Mouse (Mus musculus) intestine, embryonic 15.5 days (tissue): ENCODE measurements at regions not wholly inside any gene's neighbourhood (a gene's known extent, or its start where the extent isn't known, plus 50 kb on each side); places are given as distances from the start of the nearest gene placed in this dataset.

ENCODE experiments used
- ATAC-seq: fragments of 200-750 bp; cut with Nextera tagmentation; 2 replicates; pipeline ENCODE4 v1.8.0; 2017; ENCODE audit warnings: moderate TSS enrichment, moderate library complexity
- H3K27ac ChIP-seq: fragments of 300-500 bp; sonication (generic); 2 replicates; pipeline ENCODE4 v1.5.1; 2015; ENCODE audit warnings: mild to moderate bottlenecking, inconsistent platforms
- H3K27me3 ChIP-seq: fragments of 300-500 bp; sonication (generic); replicated peaks from 2 replicates; pipeline ENCODE4 v1.6.1; 2015; ENCODE audit warnings: inconsistent platforms
- H3K36me3 ChIP-seq: fragments of 300-500 bp; sonication (generic); 2 replicates; pipeline ENCODE4 v1.6.1; 2015; ENCODE audit warnings: inconsistent platforms
- H3K4me1 ChIP-seq: fragments of 300-500 bp; sonication (generic); replicated peaks from 2 replicates; pipeline ENCODE4 v1.6.1; 2015; ENCODE audit warnings: inconsistent platforms
- H3K4me2 ChIP-seq: fragments of 300-500 bp; sonication (generic); replicated peaks from 2 replicates; pipeline ENCODE4 v1.6.1; 2015; ENCODE audit warnings: mild to moderate bottlenecking, inconsistent platforms
- H3K4me3 ChIP-seq: fragments of 300-500 bp; sonication (generic); replicated peaks from 2 replicates; pipeline ENCODE4 v1.5.1; 2015; ENCODE audit warnings: inconsistent platforms
- H3K9ac ChIP-seq: fragments of 300-500 bp; sonication (generic); 2 replicates; pipeline ENCODE4 v1.6.1; 2015; ENCODE audit warnings: inconsistent platforms
- H3K9me3 ChIP-seq: fragments of 300-500 bp; sonication (generic); 2 replicates; pipeline ENCODE4 v1.6.1; 2016; ENCODE audit warnings: inconsistent platforms
- WGBS: fragments of 180-500 bp; shearing (Covaris S2); methylation state at CpG from one replicate; pipeline ENCODE4 v1.1.7; 2015; 5-methylcytosine and 5-hydroxymethylcytosine counted together

DNA sequence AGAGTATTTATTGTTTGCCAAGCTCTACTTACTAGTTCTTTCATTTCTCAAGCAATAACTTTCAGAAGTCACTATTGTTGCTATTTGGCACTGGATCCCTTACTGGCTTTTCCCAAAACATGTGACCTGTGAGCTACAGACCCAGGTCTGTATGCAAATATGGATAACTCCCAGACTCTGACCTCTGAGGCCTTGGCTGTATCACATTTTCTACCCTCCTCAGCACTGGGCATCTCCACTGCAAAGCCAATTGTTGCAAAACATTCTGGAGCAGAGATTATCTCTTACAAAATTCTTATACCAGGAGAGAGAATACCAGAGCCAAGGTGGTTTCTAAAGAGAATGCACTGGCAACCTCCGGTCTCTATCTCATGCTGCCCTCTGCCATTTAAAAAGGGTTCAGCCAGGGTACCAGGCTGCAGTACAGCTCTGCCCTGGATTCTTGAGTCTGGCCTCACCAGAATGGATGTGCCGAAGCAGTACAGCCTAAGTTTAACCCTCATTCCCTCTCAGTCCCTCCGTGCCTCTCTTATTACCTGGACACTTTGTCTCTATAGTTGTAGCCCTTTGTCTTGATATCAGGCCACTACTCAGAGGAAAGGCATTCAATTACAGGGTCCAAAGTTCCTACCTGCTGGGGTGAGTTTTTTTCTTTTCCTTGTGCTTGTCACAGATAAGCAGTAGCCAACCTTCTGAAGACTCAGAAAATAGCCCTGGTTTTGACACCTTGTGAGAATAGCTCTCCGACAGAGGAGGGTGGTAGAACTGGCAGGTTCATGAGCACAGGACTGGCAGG lies 101.2 kb upstream of the Vwc2 start:
- H3K27ac ChIP-seq = no peak overlapping the region
- peak; percentile 98 for ATAC-seq
- H3K9ac ChIP-seq = no peak overlapping the region
- no peaks in the 10 kb centered on the region for H3K9me3 ChIP-seq
- WGBS = 70% methylated on average over 4 of the region's 4 CpGs
- H3K4me2 ChIP-seq = no peak overlapping the region
- no peak overlapping the region for H3K4me3 ChIP-seq
- no peaks in the 10 kb centered on the region for H3K4me1 ChIP-seq
- H3K36me3 ChIP-seq = no peaks in the 10 kb centered on the region
- H3K27me3 ChIP-seq = no peaks in the 10 kb centered on the region

DNA sequence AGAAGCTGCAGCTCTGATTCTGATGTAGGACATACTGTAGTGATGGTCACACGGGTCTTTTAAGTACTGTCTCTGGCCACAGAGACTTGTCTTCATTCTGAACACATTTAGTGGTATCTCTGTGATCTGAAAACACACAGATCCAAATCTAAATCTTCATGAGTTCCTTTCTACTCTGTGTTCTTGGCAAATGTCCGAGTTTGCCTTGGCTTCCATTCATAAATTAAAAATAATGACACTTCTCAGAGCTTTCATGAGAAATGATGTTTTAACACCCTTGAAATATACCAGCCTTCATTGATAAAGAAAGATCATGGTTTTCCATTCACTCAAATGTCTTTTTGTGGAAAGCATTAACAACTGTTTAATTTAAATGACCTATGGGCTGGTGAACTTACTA lies 100.4 kb upstream of the Vwc2 start:
- Histone ChIP-seq H3K4me3 (no peak overlapping the region), H3K9ac (no peak overlapping the region), H3K27ac (no peak overlapping the region), H3K27me3 (no peaks in the 10 kb centered on the region), H3K36me3 (no peaks in the 10 kb centered on the region), H3K9me3 (no peaks in the 10 kb centered on the region), H3K4me2 (no peak overlapping the region), H3K4me1 (no peaks in the 10 kb centered on the region)
- WGBS = 62% methylated on average over 2 of the region's 2 CpGs
- no peak; the same call in 1 of the 2 replicates for ATAC-seq

DNA sequence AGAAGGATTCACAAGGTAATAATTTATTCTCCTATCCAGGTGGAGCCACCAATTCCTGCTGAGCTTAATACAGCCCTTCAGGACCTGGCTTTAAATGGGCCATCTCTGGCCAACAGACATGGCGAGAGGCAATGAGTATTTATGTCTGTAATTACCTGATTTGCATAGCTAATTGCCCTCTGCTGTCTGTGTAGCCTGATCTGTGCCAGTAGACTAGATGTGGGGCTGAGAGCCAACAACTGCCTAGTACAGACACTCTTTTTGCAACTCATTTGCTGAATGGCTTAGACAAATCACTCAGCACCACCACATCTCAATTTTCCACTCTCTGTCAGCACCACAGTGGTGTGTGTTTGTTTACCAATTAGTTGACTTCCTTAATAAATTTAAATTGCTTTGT lies 99.9 kb upstream of the Vwc2 start:
- no peak overlapping the region for H3K4me2 ChIP-seq
- H3K4me3 ChIP-seq = no peak overlapping the region
- no peak overlapping the region for H3K9ac ChIP-seq
- no peaks in the 10 kb centered on the region for H3K9me3 ChIP-seq
- no peaks in the 10 kb centered on the region for H3K27me3 ChIP-seq
- ATAC-seq = no peak
- H3K27ac ChIP-seq = no peak overlapping the region
- H3K36me3 ChIP-seq = no peaks in the 10 kb centered on the region
- H3K4me1 ChIP-seq = no peaks in the 10 kb centered on the region
- WGBS = 76% methylated on average over 1 of the region's 1 CpGs

DNA sequence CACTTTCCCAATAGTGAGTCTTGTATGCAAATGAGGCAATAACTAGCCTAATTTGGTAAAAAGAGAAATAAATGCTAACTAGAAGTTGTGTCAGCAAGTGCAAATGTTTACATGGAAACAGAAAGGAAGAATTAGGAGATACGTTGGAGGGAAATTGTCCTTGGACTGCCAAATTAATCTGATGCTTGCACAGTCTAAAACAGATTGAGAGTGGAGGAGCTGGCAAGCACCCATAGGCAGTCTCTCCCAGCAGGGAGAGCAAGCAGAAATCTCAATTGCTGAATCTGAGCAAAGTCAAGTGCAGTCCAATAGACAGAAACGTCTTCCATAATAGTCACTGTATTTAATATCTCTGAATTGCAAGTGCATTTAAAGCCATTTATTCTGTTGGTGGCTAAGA lies 99.5 kb upstream of the Vwc2 start:
- no peaks in the 10 kb centered on the region for H3K9me3 ChIP-seq
- ATAC-seq = no peak
- WGBS = 61% methylated on average over 2 of the region's 2 CpGs

DNA sequence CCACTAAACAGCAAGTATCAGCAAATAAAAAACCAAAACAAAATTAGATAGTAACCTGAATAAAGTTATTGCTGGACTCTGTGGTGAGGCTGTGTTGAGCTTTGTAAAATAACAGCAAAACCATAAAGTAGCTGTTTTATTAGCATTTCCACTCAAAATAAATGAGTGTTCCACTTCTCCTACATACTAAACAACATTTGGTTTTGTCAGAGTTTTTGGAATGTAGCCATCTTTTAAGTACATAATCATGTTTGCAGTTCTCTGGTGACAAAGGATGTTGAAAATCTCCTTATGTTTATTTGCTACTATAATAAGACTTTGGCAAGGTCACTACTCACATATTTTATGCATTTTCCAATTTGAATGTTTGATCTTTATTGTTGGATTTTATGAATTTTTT lies 85.2 kb upstream of the Vwc2 start:
- Histone ChIP-seq H3K4me2 (no peak overlapping the region), H3K27me3 (no peaks in the 10 kb centered on the region), H3K4me3 (no peak overlapping the region), H3K4me1 (no peaks in the 10 kb centered on the region), H3K9me3 (no peaks in the 10 kb centered on the region), H3K27ac (no peak overlapping the region), H3K36me3 (no peaks in the 10 kb centered on the region), H3K9ac (no peak overlapping the region)
- no peak for ATAC-seq

More for the DNA sequence above, 99.5 kb upstream of the Vwc2 start:
- Histone ChIP-seq H3K4me3 (no peak overlapping the region), H3K27me3 (no peaks in the 10 kb centered on the region), H3K36me3 (no peaks in the 10 kb centered on the region), H3K4me1 (no peaks in the 10 kb centered on the region), H3K27ac (no peak overlapping the region), H3K4me2 (no peak overlapping the region), H3K9ac (no peak overlapping the region)
